Mouse (Mus musculus): ENCODE measurements around the gene Ppp1r13l.

Gene Ppp1r13l

DNA sequence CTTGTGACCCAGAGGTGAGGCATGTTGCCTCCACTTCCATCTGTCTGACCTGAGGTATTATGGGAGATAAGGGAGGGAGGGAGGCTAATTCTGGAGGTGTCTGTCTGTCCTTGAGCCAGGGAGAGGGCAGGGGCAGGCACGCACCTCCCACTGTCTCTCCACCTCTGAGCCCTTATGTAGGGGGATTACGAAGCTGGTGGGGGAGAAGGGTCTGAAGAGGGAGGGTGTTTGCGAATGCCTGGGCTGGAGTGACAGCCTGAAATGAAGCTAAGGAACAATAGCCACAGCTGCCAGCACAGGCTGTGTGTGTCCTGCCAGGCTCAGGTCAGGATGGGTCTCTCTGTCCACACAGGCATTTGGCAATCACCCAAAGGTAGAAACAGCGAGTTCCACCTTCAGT lies 2.7 kb downstream of the Ppp1r13l start:
- CTCF ChIA-PET = interaction anchor here (0.6 to 1.5 kb wide), 2 partner anchors 9 to 30 kb away, joined by 4 to 18 read pairs; no protein-coding TSS in a partner anchor

DNA sequence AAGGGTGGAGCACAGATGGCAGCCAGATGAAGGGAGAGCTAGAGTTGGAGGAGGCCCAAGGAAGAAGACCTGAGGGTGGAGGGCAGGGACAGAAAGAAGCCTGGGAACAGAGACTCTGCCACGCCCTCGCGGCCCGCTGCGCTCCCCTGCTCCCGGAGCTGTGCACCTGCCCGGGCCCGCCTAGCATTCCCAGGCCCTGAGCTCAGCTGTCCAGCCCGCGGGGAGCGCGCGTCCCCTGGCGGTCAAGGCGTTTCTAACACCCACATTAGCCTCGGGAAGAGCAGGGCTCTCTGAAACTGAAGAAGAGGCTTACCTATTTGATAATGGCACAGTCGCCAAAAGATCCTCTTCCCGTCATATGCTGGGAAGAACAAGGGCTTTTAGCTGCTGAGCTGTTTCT lies 4.3 kb downstream of the Ppp1r13l start:
- CTCF ChIA-PET = interaction anchor here (0.9 to 1.4 kb wide), 3 partner anchors 54 to 83 kb away, joined by 3 to 5 read pairs (median 4); partner anchors contain the start of gene Fosb

DNA sequence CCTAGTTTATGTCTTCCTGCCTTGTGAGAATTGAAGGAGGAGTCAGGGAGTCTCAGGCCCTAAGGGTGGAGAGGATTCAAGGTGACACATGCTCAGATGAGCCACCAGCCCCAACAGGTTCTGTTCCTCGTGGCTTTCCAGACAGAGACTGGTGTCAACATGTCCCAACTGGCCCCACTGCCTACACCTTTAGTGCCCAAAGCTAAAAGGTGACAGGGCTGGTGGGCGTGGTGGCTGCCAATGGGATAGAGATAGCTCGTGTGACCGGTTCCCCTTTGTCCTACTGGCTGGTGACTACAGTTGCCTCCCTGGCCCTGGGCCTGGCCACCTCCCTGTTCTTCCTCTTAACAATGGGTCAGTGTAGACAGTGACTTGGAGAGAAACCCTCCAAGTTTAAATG lies 5.8 kb downstream of the Ppp1r13l start:
- CTCF ChIA-PET = no interaction called here

DNA sequence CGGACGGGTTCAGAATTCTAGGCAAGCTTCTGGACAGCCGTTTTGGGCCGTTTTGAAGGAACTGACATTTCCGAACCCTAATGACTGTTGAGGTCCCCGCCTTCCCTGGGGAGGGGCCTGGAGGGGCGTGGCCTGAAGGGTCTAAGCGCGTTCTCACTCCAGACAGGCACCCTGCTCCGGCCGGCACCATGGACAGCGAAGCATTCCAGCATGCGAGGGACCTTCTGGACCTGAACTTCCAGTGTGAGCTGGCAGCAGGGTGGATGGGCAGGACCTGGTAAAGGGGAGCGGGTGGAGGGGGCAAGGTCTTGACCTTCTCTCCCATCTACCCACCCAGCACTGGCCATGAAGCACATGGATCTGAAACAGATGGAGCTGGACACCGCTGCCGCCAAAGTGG lies 8.8 kb downstream of the Ppp1r13l start:
- CTCF ChIA-PET = no interaction called here

DNA sequence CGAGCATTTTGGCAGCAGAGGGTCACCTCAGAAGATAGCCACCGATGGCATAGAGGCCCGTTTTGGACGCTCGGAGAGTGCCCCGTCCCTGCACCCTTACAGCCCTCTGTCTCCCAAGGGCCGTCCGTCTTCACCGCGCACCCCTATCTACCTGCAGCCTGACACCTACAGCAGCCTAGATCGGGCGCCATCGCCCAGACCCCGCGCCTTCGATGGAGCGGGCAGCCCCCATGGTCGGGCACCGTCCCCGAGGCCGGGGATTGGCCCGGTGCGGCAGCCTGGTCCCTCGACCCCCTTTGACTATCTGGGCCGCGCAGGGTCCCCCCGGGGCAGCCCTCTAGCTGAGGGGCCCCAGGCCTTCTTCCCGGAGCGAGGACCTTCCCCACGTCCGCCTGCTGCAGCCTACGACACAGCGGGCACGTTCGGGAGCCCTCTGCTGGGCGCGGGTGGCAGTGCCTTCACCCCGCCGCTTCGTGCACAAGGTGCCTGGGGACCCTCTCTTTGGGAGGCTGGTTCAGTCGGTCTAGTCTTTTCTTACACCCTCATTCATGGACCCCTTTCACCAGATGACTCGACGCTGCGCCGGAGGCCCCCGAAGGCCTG lies 10.4 kb downstream of the Ppp1r13l start:
- CTCF ChIA-PET = interaction anchor here (0.6 kb wide), 1 partner anchor 343 kb away, joined by 4 read pairs; no protein-coding TSS in a partner anchor

DNA sequence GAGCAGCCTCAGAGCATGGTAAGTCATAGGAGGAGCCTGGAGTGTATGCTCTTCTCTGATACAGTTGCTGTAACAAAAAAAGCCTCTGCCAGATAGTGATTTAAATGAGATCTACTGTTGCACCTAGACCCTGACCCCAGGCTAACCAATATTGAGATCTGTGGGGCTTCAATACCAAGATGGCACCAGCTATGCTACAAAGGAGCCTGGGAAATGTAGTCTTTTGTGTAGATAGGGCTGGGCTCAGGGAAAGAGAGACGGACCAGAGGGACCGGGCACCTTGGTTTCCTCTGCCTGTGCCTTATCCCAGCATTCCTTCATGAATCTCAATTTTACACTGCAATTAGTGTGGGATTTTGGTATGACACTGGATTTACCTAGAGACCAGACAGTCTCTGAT lies 13.8 kb downstream of the Ppp1r13l start:
- CTCF ChIA-PET = no interaction called here

DNA sequence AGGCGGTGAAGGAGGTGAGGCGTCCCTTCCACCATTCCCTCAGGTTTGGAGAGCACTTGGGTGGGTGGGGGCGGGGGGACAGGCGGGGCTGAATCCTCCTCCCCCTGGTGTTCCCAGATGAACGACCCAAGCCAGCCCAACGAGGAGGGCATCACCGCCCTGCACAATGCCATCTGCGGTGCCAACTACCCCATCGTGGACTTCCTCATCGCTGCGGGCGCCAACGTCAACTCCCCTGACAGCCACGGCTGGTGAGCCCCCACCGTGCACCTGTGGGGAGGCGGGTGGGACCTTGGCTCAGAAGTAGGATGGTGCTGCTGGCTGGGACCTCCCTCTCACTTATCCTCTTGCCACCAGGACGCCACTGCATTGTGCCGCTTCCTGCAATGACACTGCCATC lies 15.8 kb downstream of the Ppp1r13l start:
- CTCF ChIA-PET = no interaction called here

DNA sequence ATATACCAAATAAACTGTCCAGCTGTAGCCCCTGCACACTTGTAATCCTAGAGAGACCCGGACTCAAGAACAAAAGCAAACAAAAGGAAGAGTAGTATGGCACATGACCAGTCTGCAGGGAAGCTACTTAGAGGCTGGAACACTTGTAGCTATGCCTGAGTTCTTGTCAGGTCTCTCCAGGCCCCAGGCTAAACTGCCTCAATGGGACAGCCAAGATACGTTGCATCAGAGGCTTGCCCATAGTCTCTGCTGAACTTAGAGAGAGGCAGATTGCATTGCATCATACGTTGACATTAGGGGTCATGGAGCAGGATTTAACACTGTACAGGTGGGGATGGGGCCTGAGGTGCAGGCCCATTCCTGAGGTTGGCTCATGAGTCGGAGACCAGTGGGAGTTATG lies 16.5 kb downstream of the Ppp1r13l start:
- CTCF ChIA-PET = no interaction called here

DNA sequence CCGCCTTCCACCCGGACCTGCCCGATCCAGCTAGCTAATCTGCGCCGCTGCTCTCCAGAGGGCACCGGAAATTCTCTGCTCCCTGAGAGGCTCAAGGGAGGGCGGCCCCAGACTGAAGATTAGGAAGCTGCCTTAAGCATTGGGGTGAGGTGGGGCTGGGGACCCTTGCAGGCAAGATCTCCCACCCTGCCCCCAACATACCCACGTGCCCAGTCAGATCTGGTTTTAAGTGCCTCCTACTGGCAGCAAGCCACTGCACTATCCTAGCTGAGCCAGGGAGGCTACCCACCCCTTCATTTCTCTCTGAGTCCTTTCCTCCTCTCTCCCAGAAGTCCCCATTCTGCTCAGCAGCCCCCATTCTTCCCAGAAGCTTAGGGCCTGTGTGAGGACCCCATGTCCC lies 18.5 kb downstream of the Ppp1r13l start:
- CTCF ChIA-PET = no interaction called here

DNA sequence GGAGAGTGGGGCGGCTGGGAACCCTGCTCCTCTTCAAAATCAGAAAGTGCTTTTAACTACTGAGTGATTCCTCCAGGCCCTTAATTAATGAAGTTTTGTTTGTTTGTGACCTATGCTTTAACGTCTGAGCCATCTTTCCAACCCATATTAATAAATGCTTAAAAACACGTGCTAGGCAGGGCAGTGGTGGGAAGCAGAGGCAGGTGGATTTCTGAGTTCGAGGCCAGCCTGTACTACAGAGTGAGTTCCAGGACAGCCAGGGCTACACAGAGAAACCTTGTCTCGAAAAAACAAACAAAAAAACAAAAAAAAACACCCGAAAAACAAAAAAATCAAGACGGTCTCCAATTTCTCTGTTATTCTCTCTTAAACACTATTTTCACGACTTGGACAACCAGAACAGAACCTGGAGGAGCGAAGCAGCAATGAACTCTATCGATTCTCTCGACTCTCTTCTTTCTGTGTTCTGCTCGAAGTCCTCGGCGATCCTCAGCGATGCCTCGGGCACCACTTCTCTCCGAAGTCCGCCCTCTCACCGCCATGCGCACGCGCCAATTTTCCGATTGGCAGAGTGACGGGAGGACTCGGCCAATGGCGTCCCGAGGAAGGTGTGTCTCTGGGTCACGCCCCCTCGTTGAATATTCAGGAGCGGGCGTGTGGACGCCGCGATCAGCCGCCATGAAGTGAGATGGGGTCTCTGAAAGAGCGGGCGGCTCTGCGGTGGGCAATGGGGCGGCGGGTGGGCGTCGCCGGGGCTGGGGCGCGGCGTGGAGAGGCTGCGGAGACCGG lies 22.0 kb downstream of the Ppp1r13l start, which contains the start of gene Ercc2:
TSS of gene Ercc2 (plus strand) at position 634 of the 789 bp plus-strand sequence.
- CTCF ChIA-PET = no interaction called here

DNA sequence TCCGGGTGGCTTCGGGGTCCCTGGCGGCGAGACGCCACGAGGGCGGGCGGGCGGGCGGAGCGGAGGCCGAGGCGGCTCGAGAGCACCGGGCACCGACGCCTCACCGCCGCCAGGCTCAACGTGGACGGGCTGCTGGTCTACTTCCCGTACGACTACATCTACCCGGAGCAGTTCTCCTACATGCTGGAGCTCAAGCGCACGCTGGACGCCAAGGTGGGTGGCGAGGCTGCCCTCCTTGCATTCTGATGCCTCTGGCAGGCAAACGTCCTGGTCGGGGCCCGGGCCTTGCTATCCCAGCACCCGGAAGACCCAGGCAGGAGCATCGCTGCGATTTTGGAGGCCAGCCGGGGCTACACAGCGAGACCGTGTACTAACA lies 22.6 kb downstream of the Ppp1r13l start:
- CTCF ChIA-PET = no interaction called here

DNA sequence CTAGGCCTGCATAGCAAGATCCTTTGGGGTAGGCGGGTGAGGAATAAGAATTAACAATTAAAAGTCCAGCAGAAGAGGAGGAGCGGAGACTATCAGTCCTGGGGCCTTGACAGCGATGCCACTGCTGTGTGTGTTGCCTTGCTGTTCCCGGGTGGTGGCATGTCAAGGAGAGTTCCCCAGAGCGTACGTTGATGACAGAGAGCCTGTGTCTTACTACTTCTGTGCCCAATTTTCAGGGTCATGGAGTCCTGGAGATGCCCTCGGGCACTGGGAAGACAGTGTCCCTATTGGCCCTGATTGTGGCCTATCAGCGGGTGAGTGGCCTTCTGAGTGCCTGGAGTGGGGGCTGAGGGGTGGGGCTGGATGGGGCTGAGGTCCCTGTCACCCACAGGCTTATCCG lies 24.2 kb downstream of the Ppp1r13l start:
- CTCF ChIA-PET = no interaction called here

DNA sequence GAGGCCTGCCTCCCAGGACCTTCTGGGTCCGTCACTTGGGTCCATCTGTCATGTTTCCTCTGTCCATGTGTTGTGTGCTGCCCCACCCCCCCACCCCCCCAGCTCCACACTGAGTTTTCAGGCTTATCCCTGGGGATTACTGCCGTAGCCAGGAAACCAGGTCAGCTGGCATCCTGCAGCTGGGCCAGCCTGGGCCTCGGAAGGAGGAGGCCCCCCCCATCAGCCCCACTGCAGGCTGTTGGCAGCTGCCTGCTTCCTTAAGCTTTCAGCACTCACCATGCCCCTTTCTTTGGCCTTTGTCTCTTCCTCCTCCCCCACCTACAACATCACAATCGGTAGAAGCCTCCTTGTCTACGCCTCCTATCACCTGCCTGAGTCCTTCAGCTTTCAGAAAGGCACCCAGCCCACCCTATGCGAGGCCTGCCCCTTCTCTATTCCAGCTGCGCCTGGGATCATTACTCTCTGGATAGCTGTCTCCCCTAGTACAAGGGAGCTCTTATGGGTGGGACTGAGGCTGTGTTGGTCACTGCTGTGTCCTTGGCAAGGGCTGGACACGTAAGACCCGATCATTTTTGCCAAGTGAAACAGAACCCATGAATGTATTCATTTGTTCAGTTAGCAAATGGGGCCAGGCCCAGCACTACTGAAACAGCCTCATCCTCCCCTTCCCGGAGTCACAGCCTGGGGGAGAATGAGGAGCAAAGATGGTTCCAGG lies 29.3 kb downstream of the Ppp1r13l start:
- CTCF ChIA-PET = interaction anchor here (0.5 kb wide), 1 partner anchor 75 kb away, joined by 6 read pairs; no protein-coding TSS in a partner anchor

DNA sequence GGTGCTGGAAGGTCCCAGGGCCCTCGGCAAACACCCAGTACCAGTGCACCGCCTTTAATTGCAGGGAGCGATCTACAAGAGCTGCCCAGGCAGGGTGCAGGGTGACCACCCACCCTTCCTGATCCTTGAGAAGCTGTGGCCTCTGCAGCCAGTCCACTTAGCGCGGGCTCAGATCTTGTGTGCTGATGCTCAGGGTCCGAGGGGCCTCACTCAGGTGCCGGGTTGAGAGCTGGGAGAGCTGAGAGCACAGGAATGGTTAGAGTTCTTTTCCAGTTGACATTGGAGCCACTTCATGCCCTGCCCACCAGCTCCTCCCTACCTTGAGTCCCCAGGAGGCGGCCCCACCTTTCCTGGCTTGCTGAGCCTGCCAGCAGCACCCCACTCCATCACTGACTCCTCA lies 34.9 kb downstream of the Ppp1r13l start:
- CTCF ChIA-PET = no interaction called here

DNA sequence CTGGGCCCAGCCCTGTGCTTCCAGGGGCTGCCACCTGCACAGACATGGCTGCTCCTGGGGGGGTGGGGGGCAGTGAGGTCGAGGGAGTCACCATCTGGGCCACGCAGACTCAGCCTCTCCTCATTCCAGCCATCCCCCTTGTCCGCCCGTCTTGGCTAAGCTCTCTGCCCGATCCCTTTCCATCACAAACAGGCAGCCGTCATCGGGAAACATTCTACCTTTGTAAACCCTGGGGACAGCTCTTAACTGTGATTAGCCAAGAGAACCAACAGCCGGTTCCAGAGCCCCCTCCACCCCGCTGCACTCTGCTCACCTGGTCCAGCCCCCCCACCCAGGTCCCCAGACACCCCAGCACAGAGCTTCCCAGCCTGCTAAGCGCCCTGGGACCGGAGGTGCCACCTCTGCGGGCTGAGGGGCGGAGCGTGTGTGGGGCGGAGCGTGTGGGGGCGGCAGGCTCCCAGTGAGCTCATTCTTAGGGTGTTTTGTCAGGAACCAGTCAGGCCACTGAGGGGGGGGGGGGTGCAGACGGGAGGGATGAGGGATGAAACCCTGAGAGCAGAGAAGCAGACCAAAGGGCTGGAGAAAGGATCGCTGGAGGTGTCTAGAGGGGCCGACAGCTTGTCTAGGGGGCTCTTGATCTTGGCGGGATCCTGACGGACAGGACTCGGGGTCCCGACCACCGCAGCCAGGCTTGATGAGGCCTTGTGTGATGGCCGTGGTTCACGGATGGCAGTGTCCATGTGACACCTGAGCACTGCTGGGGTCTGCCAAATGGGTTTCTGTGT lies 40.1 kb downstream of the Ppp1r13l start:
- CTCF ChIA-PET = interaction anchor here (0.5 to 0.6 kb wide), 2 partner anchors 37 to 413 kb away, joined by 3 read pairs; no protein-coding TSS in a partner anchor

DNA sequence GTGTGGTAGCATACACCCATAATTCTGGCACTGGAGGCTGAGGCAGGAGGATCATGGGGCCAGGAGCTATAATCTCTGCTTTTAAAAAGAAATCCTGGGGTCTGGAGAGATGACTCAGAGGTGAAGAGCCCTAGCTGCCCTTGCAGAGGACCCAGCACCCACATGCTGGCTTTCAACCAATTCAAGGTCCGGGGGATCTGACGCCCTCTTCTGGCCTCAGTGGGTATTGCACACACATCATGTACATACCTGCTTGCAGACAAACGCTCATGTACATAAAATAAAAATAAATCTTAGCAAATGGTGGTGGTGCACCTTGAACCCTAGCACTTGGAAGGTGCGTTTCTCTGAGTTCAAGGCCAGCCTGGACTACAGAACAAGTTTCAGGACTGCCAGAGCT lies 41.4 kb downstream of the Ppp1r13l start:
- CTCF ChIA-PET = no interaction called here

DNA sequence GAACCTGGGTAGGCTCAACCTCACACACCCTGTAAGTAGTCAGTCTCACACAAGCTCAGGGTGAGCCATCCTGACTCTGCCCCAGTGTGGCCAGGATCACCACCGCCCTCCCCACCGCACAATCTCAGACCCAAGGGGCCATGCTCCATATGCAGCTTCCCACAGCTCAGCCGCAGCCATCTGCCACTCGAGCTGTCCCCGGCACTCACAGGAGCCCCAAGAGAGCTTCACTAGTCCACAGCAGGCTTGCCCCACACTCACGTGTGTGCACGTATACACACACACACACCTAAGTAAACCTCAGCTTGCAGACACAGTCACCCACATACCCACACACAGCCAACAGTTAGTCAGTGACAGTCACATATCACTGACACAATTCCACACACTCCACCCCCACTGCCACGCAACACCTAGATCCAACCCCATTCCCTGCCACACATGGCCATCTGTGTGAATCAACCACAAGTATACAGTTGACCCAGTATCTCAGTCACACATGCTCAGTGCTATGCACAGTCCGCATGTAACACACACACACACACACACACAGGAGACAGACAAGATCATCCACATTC lies 43.1 kb downstream of the Ppp1r13l start:
- CTCF ChIA-PET = no interaction called here

DNA sequence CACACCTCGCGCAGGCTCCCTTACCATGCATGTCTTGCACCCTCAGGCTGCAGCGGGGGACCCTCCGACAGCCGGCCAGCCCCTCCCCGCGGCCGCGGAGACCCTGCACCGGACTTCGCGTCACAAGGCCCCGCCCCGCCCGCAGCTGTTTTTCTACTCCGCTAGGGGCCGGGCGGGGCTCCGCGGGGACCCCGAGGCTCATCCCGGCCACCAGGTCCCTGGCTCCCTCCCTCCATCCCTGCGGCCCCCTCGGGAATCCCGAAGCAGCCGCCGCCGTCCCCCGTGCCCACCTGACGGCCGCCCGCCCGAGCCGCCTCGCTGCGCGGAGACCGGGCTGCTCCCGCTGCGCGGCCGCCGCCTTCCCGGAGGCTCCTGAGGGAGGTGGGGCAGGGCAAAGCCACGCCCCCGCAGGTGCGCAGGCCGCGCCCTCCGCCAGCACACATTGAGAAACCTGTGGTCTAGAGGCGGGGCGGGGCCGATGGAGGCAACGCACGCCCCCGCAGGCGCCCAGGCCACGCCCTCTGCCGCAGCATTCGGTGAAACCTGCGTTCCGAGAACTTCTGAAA lies 44.3 kb downstream of the Ppp1r13l start, which contains the start of gene Klc3:
TSS of gene Klc3 (minus strand) at position 374 of the 566 bp plus-strand sequence.
- CTCF ChIA-PET = no interaction called here

DNA sequence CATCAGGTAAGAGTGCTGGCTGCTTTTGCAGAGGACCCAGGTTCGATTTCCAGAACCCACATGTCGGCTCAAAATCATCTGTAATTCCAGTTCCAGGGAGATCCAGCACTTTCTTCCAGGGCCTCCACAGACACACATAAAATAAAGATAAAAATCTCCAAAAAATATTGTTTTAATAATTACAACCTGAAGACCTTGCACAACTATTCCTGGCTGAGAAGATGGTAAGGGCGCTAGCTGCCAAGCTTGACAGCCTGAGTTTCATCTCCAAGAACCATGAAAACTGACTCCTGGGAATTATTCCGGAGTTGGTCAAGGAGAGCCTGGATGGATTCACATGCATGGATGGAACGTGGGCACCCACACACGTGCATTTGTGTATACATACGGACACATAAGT lies 44.9 kb downstream of the Ppp1r13l start, which contains the start of gene Ckm:
TSS of gene Ckm (plus strand) at position 301 of the 400 bp plus-strand sequence.
- CTCF ChIA-PET = interaction anchor here (0.6 kb wide), 1 partner anchor 476 kb away, joined by 3 read pairs; no protein-coding TSS in a partner anchor

DNA sequence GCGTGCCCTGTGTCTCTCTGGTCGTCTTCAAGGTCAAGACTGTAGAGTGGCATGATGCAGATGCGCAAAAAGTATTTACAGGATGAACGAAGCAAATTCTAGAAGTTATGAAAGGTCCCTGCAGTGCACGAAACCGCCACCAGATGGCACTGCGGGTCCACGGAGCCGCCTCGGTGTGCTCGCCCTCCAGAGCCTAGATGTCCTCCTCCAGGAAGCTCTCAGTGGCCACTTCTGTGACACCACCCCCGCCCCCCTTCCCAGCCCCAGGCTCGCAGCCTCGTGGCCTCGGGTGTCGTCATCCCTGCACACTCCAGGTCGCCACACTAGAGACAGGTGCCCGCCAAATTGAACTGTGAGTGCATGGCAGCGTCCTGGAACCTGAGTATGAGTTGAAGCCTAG lies 45.9 kb downstream of the Ppp1r13l start:
- CTCF ChIA-PET = interaction anchor here (0.6 kb wide), 1 partner anchor 475 kb away, joined by 3 read pairs; no protein-coding TSS in a partner anchor

DNA sequence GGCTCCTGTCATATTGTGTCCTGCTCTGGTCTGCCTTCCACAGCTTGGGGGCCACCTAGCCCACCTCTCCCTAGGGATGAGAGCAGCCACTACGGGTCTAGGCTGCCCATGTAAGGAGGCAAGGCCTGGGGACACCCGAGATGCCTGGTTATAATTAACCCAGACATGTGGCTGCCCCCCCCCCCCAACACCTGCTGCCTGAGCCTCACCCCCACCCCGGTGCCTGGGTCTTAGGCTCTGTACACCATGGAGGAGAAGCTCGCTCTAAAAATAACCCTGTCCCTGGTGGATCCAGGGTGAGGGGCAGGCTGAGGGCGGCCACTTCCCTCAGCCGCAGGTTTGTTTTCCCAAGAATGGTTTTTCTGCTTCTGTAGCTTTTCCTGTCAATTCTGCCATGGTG lies 50.2 kb downstream of the Ppp1r13l start:
- CTCF ChIA-PET = no interaction called here
